Mouse (Mus musculus) forebrain, embryonic 14.5 days (tissue): Measurements from ENCODE around the gene Tmem132d. TPM values are rescaled to one million over a fixed set of nuclear protein-coding genes. Genes with fewer than 3 reads are reported as not detected.

Source experiments
- ATAC-seq: fragments of 200-750 bp; cut with Nextera tagmentation; 2 replicates; pipeline ENCODE4 v1.8.0; 2017; ENCODE audit warnings: mild to moderate bottlenecking, moderate library complexity
- DNase-seq: peaks from one replicate; pipeline ENCODE4 v3.0.0-alpha.2; 2015; ENCODE audit warnings: low spot score
- H3K27ac ChIP-seq: fragments of 300-500 bp; sonication (generic); 2 replicates; pipeline ENCODE4 v1.5.1; 2014; ENCODE audit warnings: low read depth, mild to moderate bottlenecking, control low read depth, low read length, moderate library complexity
- H3K27me3 ChIP-seq: fragments of 300-500 bp; sonication (generic); replicated peaks from 2 replicates; pipeline ENCODE4 v1.6.1; 2014; ENCODE audit warnings: low read length, control low read depth, mixed read lengths; ENCODE audit not compliant: control insufficient read depth, insufficient read depth
- H3K36me3 ChIP-seq: fragments of 300-500 bp; sonication (generic); 2 replicates; pipeline ENCODE4 v1.6.1; 2014; ENCODE audit warnings: low read length, control low read depth; ENCODE audit not compliant: control insufficient read depth, insufficient read depth
- H3K4me1 ChIP-seq: fragments of 300-500 bp; sonication (generic); 2 replicates; pipeline ENCODE4 v1.6.1; 2014; ENCODE audit warnings: antibody characterized with exemption, low read length, control low read depth; ENCODE audit not compliant: control insufficient read depth, insufficient read depth
- H3K4me2 ChIP-seq: fragments of 300-500 bp; sonication (generic); 2 replicates; pipeline ENCODE4 v1.6.1; 2014; ENCODE audit warnings: mild to moderate bottlenecking, control low read depth, low read length
- H3K4me3 ChIP-seq: fragments of 300-500 bp; sonication (generic); 2 replicates; pipeline ENCODE4 v1.5.1; 2014; ENCODE audit warnings: low read depth, low read length, control low read depth
- H3K9ac ChIP-seq: fragments of 300-500 bp; sonication (generic); 2 replicates; pipeline ENCODE4 v1.6.1; 2014; ENCODE audit warnings: mild to moderate bottlenecking, low read length, control low read depth, moderate library complexity
- H3K9me3 ChIP-seq: fragments of 300-500 bp; sonication (generic); replicated peaks from 2 replicates; pipeline ENCODE4 v1.6.1; 2016; ENCODE audit warnings: low read length, control low read depth, mixed read lengths; ENCODE audit not compliant: control insufficient read depth
- WGBS: fragments of 180-500 bp; shearing (Covaris S2); extraction: QIAGEN DNeasy Blood & Tissue Kit; methylation state at CpG from one replicate; pipeline ENCODE4 v1.1.7; 2014; 5-methylcytosine and 5-hydroxymethylcytosine counted together
- polyA plus RNA-seq: library from polyadenylated mRNA; unstranded; fragments of >200 nt; fragmentation: Nextera tagmentation; extraction: Ambion mirVana; gene quantifications from 2 replicates; pipeline ENCODE4 v1.2.1, GENCODE M21; 2014

The Tmem132d gene
- polyA plus RNA-seq, 1 experiment from 2014 or later: 0.86 TPM

DNA sequence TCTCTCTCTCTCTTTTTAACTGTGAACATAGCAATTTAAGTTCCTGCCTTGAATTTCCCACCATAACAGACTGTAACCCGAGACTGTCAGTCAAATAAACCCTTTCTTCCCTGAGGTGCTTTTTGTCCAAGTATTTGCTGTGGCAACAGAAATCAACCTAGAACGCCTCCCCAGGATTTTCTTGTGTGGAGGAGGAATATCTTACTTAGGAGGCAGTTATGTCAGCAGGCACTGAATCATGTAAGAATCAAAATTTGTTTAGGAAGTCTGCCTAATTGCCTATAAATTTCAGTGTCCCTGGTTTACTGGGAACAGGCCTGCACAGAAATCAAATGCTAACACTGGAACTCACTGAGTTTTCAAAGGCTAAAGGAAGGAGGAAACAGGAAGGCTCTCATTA, 522.5 kb downstream of the Tmem132d start:
- H3K9me3 ChIP-seq: no peaks in the 10 kb centered on the region
- H3K4me2 ChIP-seq: no peak overlapping the region
- ATAC-seq (no peak), DNase-seq (no peak)
- H3K4me1 ChIP-seq: no peaks in the 10 kb centered on the region
- H3K27me3 ChIP-seq: no peaks in the 10 kb centered on the region
- H3K27ac ChIP-seq: no peak overlapping the region
- H3K9ac ChIP-seq: no peak overlapping the region
- no peaks in the 10 kb centered on the region for H3K36me3 ChIP-seq
- no peak overlapping the region for H3K4me3 ChIP-seq
- WGBS: 42% methylated on average over 2 of the region's 2 CpGs

GRCm38 (mm10) chr5:127895176-127895575, 537.7 kb downstream of the Tmem132d start:
- H3K9ac ChIP-seq: no peak overlapping the region
- H3K9me3 ChIP-seq: no peaks in the 10 kb centered on the region; the same call in 1 of the 2 replicates
- WGBS: 78% methylated on average over 1 of the region's 1 CpGs
- H3K36me3 ChIP-seq: no peaks in the 10 kb centered on the region
- no peak overlapping the region for H3K4me2 ChIP-seq
- no peaks in the 10 kb centered on the region; the same call in 1 of the 2 replicates for H3K4me1 ChIP-seq
- ATAC-seq (no peak), DNase-seq (no peak)
- no peak overlapping the region for H3K4me3 ChIP-seq
- no peak overlapping the region for H3K27ac ChIP-seq
- H3K27me3 ChIP-seq: no peaks in the 10 kb centered on the region

- H3K9me3 ChIP-seq: no peaks in the 10 kb centered on the region
- H3K36me3 ChIP-seq: no peaks in the 10 kb centered on the region
- H3K4me3 ChIP-seq: no peak overlapping the region
- no peaks in the 10 kb centered on the region for H3K4me1 ChIP-seq
- H3K4me2 ChIP-seq: no peak overlapping the region
- 60% methylated on average over 18 of the region's 18 CpGs for WGBS
- no peak for ATAC-seq
- H3K27ac ChIP-seq: no peak overlapping the region
- peak; percentile 22 for DNase-seq
- no peaks in the 10 kb centered on the region for H3K27me3 ChIP-seq
- no peak overlapping the region for H3K9ac ChIP-seq
These were observed 547.0 kb downstream of the Tmem132d start for GRCm38 (mm10) chr5:127885566-127886505.

GRCm38 (mm10) chr5:127883021-127883420, 549.9 kb downstream of the Tmem132d start:
- H3K9me3 ChIP-seq: no peaks in the 10 kb centered on the region
- 30% methylated on average over 9 of the region's 10 CpGs for WGBS

GRCm38 (mm10) chr5:127874461-127874860, 558.4 kb downstream of the Tmem132d start:
- ATAC-seq (no peak), DNase-seq (no peak)
- no peaks in the 10 kb centered on the region for H3K9me3 ChIP-seq
- H3K4me3 ChIP-seq: no peak overlapping the region
- WGBS: 78% methylated on average over 6 of the region's 6 CpGs
- no peaks in the 10 kb centered on the region for H3K27me3 ChIP-seq
- H3K36me3 ChIP-seq: no peaks in the 10 kb centered on the region
- H3K4me2 ChIP-seq: no peak overlapping the region
- no peaks in the 10 kb centered on the region for H3K4me1 ChIP-seq
- no peak overlapping the region for H3K27ac ChIP-seq
- no peak overlapping the region for H3K9ac ChIP-seq

More at GRCm38 (mm10) chr5:127883021-127883420, 549.9 kb downstream of the Tmem132d start:
- H3K4me2 ChIP-seq: no peak overlapping the region
- H3K4me1 ChIP-seq: no peaks in the 10 kb centered on the region
- H3K27ac ChIP-seq: no peak overlapping the region
- H3K36me3 ChIP-seq: no peaks in the 10 kb centered on the region
- H3K9ac ChIP-seq: no peak overlapping the region
- no peak for ATAC-seq
- H3K27me3 ChIP-seq: no peaks in the 10 kb centered on the region
- no peak overlapping the region for H3K4me3 ChIP-seq
- DNase-seq: no peak

DNA sequence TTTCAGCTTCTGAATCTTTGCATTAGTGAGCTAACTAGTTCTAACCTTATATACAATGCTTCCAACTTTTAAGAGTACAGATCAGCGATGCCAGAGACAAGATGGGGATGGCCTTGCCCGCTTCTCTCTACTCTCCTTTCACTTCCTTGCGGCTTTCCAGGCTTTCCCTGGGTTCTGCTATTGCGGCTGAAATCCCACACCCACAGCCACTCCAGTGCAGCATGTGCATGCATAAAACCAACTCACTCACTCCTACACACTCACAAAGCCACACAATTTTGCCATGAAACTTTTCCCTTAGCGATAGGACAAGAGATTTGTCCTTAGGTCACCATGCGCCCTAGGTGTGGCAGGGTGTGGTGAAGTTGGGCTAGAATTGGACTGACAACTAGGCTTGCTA, 567.7 kb downstream of the Tmem132d start:
- no peak overlapping the region for H3K27ac ChIP-seq
- no peaks in the 10 kb centered on the region for H3K4me1 ChIP-seq
- H3K27me3 ChIP-seq: no peaks in the 10 kb centered on the region
- DNase-seq (no peak), ATAC-seq (no peak)
- H3K9me3 ChIP-seq: no peaks in the 10 kb centered on the region
- H3K36me3 ChIP-seq: no peaks in the 10 kb centered on the region
- no peak overlapping the region for H3K9ac ChIP-seq
- no peak overlapping the region for H3K4me2 ChIP-seq
- WGBS: 96% methylated on average over 6 of the region's 6 CpGs
- H3K4me3 ChIP-seq: no peak overlapping the region

DNA sequence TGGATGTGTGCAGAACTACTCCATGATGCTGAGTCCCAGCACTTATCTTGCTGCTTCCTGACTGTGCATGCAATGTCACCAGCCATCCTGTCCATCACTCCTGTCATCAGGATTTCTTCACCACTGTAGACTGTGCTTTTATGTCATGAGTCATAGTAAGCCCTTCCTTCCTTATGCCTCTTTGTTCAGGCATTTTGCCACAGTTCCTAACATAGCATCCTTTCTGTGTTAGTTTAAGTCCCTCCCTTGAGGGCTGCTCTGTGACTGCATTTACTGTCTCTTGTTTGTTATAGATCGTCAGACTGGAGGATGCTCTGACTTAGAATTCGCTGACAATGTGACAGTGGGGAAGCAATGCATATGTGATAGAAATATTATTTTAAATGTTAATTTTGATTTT, 573.2 kb downstream of the Tmem132d start:
- Histone ChIP-seq H3K27me3 (no peaks in the 10 kb centered on the region), H3K27ac (no peak overlapping the region), H3K4me2 (no peak overlapping the region), H3K36me3 (no peaks in the 10 kb centered on the region), H3K9me3 (no peaks in the 10 kb centered on the region), H3K4me1 (no peaks in the 10 kb centered on the region), H3K9ac (no peak overlapping the region), H3K4me3 (no peak overlapping the region)
- DNase-seq: no peak
- 86% methylated on average over 2 of the region's 2 CpGs for WGBS
- ATAC-seq: no peak

- H3K36me3 ChIP-seq: no peaks in the 10 kb centered on the region
- no peak overlapping the region for H3K9ac ChIP-seq
- WGBS: 96% methylated on average over 1 of the region's 1 CpGs
- no peak overlapping the region for H3K27ac ChIP-seq
- H3K9me3 ChIP-seq: no peaks in the 10 kb centered on the region
- ATAC-seq (no peak), DNase-seq (no peak)
- no peak overlapping the region for H3K4me2 ChIP-seq
- no peaks in the 10 kb centered on the region for H3K4me1 ChIP-seq
- no peaks in the 10 kb centered on the region for H3K27me3 ChIP-seq
- no peak overlapping the region for H3K4me3 ChIP-seq
These were observed 580.6 kb downstream of the Tmem132d start for GRCm38 (mm10) chr5:127852305-127852704.

DNA sequence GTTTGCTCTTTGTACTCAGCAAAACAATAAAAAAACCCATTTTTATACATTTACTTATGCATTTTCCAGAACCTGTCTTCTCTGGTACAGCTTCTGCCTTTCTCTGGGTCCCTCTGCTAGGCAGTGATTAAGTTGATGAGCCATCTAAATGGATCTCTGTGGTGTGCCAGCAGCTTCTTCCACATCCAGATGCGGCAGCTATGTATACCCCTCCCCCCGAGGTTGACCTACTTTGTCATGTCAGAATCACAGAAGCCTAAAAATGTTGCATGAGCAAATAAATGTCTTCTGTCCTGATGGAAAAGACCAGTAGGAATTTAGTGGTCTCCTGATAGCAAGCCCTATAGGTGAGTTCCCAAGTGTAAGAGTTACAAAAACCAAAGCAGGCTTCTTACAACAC, 601.1 kb downstream of the Tmem132d start:
- H3K36me3 ChIP-seq: no peaks in the 10 kb centered on the region
- H3K4me1 ChIP-seq: no peaks in the 10 kb centered on the region
- H3K4me3 ChIP-seq: no peak overlapping the region
- H3K9me3 ChIP-seq: no peaks in the 10 kb centered on the region
- no peak for DNase-seq
- WGBS: 91% methylated on average over 2 of the region's 2 CpGs
- no peak overlapping the region for H3K4me2 ChIP-seq
- no peak for ATAC-seq
- no peaks in the 10 kb centered on the region for H3K27me3 ChIP-seq
- H3K27ac ChIP-seq: no peak overlapping the region
- H3K9ac ChIP-seq: no peak overlapping the region
